Mouse (Mus musculus) liver, adult (tissue): ENCODE measurements at regions not wholly inside any gene's neighbourhood (a gene's known extent, or its start where the extent isn't known, plus 50 kb on each side); places are given as distances from the start of the nearest gene placed in this dataset.

Experiments used
- GATA4 ChIP-seq: IDR thresholded peaks from 2 replicates; pipeline ENCODE4 v1.6.1; 2014; ENCODE audit warnings: mild to moderate bottlenecking, low read length; ENCODE audit not compliant: insufficient replicate concordance

DNA sequence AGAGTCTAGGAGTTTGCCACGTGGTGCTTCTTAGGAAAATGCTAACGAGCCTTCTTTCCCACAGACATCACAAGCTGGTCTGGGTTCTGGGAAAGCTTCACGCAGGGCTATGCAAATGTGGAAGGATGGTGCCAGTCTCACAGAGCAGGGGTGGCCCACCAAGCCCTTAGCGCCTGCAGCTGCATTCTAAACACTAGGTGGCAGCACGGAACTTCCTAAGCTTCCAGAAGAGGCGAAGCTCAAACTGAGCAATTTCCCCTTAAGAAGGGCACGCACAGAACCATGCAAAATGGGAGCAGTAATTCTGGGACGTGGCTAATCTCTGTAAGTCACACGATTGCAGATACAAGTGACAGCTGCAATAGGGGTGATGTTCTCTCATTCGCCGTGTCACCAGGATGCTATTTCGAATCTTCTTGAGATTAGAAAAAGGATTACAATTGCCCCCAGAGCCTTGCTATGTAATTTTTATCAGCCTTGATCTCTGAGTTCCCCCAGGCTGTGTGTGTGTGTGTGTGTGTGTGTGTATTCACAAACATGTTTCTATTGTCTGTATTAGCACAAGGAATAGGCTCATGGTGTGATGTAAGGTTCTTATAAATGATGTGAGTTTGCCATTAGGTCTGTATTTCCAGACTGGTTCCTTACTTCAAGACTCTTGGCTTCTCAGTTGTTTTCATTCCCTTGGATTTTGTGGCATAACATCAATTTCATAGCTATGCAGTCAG, 206.1 kb upstream of the Camk1g start:
- no peak for TF ChIP-seq GATA4

DNA sequence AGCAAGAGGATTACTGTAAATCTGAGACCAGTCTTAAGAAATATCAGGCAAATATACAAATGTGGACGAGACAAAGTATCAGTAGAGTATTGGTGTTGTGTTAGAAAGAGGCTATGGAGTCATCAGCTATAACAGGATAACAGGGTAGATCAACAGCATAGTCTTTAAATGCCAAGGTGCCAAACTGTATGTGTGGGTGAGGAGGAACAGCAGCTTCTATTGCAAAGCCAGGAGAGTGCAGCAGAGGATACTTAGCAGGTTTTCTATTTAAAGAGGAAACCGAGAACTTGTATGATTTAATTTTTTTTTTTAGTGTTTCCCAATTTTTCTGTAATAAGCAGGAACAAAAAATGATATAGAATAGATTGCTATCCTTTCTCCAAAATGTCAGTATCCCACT, 202.7 kb upstream of the Camk1g start:
- TF ChIP-seq GATA4: no peak

DNA sequence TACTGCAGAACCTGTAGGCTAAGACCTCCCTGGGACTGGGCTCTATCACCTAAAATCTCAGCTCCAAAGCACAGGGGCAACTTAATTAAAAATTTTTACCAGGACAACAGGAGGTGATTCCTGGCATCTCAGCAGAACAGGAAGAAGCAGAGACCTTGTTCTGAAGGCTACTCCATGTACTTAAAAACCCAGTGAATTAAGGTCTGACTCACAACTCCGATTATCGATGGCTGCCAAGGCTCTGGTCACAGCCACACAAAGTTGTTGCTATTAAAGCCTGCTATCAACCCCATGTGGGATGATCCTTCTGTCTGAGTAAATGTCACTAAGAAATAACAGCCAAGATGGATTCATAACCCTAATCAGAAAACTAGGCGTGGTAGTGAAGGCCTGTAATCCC, 202.3 kb upstream of the Camk1g start:
- no peak for TF ChIP-seq GATA4

DNA sequence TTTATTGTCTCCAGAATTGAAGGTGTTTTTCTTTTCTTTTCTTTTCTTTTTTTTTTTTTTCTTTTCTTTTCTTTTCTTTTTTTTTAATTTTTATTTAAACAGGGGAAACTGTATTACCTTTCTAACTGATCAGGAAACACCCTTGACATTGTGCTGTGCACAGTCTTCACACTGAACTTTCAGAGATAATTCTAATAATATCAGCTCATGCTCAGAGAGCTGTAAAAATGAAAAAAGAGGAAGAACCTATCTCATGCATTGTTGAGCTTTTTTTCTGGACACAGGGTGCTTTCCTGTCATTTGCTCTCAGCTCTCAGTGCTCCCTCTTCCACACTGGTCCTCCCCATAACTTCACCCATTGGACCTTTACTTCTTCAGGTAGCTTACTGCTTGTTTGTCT, 201.0 kb upstream of the Camk1g start:
- TF ChIP-seq GATA4: no peak

DNA sequence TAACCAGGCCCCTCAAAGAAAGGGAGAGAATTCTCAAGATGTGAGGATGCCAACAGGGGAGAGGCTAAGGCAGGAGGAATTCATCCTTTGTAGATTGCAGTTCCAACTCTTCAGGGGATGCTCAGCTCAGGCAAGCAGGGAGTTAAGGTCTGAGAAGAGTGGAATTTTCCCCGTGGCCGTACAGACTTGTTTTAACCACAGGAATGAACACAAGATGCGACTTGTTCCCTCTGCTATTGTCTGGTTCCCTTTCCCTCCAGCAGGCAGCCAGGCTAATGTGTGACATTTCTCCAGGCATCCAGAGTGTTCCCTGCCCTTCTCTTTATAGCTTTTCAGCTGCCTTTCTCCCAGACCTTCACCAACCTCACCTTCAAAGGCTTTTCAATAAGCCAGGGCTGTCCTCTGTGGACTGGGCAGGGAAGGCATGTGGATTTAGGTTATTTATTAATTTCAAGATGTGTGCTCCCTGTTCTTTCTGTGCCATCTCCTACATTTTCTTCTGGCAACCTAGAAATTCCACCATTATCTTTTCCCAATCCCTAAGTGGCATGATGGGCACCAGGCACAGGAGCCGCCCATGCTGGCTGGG, 198.6 kb upstream of the Camk1g start:
- no peak for TF ChIP-seq GATA4

DNA sequence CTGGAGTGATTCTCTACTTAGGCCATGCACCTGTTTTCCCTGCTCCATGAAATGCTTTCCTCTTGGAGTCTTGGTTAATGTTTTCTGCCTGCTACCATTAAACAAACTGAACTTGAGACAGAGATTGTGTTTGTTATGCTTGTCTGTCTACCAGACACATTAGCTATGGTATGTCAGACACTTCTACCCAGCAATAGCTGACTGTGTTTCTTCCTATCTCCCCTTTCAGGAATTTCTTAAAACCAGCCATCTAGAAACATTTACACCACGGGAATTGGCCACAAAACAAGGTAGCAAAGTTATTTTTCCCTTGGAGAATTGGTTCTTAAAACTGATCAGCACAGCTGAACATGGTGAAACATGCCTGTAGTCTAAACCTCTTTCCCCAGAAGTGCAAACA, 197.1 kb upstream of the Camk1g start:
- no peak for TF ChIP-seq GATA4

DNA sequence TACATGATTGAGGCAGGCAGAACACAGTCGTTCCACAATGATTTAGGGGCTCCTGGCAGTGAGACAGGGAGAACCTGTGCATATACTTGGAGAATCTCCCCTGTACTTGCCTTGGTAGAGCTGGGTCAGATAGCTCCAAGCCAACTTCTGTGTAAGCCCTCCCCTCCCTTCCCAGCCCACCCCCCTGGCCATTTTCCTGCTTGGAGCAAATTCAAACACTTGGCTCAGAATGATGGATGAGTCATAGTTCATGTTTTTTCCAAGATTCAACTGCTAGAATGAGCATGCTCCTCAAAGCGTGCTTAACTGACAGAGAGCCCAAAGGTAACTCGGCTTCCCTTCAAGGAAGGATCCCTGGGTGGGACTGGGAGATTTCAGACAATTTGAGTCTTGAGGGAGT, 194.1 kb upstream of the Camk1g start:
- TF ChIP-seq GATA4: no peak

DNA sequence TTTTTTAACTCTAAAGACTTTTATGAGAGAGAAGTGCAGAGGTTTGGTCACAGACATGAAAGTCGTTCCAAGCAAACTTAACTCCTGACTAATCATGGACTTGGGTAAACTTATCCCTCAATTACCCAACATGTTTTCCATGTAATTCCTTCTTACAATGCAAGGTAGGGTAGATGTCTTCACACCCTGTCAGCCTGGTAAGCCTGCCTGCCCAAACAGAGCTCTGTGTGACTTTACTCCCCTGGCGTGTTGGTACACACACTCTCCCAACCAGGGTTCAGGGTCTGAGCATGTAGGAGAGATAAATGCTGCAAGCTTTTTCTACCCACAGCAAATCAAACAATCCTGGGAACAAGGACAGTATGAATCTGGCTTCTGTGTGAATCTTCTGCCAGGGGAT, 192.1 kb upstream of the Camk1g start:
- TF ChIP-seq GATA4: no peak

DNA sequence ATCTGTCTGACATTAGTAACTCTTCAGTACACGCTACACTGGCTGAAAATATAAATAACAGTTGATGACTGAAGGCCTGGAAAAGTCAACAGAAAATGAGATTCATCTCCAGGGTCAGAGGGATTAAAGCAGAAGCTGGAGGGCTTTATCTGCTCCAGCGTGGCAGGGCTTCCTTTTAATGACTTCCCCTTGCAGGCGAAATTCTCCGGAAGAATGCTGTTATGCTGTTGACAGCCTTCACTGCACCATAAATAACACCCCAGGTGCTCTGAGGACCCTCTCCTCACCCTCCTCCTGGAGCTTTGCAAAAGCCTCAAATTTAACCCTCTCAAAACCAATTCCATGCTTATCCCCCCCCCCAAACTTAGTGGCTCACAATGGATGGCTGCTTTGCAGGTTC, 188.0 kb upstream of the Camk1g start:
- TF ChIP-seq GATA4: no peak

DNA sequence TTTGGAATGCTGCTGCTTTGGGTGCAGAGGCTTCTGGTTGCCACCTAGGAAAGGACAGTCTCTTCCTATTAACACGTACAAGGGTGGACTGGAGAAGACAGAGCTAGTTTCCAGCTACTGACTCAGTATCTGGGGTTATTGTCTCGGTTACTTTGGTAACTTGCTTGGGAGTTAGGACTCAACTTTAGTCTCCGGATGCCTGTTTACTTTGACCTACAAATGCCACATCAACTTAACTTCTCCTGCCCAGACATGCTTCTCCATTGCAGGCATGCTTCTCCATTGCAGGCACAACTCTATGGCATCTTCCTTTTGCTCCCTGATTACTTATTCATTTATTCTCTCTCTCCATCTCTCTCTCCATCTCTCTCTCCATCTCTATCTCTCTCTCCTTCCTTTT, 184.6 kb upstream of the Camk1g start:
- no peak for TF ChIP-seq GATA4

DNA sequence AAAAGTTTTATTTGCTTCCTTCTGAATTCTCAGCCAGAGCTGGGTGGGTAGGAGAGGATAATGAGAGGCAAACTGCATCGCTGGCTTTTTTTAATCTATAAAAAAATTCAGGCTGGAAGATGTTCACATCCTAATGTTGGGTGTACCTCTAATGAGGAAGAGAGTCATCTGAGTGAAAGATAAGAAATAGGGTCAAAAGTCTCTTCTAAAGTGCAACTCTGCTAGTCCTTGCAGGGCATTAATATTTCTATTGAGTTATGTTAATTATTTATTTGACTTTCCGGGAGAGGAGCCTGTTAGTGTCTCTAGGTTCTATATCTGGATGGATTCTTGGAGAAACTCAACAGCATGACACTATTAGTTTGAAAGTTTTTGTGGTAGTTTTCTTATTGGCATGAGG, 182.2 kb upstream of the Camk1g start:
- TF ChIP-seq GATA4: no peak

DNA sequence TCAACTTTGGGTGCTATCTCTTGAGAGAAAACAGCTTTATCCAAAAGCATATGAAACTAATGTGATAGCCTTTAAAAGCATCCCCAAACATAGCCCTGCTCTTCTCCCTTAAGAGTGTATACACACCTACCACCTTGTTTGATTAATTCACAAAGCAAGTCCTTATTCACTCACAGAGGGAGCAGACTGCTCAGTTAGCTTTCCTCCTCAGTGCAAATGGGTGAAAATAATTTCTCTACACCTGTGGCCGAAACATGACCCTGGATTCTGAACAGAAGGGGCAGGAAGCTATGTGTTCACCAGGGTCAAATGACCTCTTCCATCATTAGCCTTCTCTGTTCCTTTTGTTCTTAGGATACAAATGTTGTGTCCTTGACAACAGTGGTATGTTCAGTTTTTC, 181.2 kb upstream of the Camk1g start:
- TF ChIP-seq GATA4: no peak

DNA sequence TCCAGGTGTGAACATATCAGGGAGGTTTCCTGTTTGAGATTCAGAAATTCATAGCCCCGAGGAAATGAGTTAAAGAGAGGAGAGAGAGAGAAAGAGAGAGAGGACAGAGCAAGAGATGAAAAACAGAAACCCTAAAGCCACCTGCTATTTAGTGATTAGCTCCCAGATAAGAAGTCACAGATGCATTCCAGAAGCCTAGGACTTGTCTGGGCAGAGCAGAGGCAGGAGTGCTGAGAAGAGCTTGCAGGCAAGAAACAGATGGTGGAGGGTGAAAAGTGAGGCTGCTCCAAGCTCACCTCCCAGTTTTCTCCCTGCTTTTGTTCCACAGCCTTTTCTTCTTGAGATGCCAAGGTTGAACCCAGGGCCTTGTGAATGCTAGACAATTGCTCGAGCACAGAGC, 180.7 kb upstream of the Camk1g start:
- TF ChIP-seq GATA4: no peak

DNA sequence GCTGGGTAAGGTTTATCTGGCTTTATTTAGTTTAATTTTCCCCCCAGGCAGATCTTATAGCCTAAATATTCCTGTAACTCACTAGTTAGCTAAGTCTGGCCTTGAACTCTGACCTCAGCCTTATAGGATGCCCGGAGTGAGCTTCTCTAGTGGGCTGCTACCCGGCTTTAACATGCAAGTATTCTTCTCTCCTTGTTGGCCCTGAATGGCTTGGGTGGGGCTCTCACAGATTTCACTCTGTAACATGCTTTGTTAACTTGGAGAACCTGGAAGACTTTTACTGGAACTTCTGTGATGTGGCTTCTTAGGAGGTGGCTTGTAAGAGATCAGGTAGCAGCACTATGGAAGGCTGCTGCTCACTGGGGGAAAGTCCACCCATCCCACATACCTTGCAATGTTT, 177.3 kb upstream of the Camk1g start:
- no peak for TF ChIP-seq GATA4

DNA sequence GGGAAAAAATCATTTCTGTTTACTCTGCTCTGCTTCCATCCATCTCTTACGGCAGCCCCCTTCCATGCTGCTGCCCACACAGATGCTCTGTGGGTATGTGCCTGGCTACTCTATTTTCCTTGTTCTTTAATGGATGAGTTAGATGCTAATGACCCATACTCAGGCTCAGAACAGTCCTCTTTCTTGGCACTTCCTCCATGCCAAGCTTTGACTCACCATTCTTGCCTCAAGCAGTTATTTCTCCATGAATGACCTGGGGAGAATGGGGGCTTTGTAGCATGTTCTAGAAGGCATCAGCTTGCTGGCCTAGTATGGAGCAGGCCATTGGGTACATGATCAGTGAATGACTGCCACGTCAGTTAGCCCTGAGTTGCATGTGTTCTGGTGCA, 175.9 kb upstream of the Camk1g start:
- TF ChIP-seq GATA4: no peak

DNA sequence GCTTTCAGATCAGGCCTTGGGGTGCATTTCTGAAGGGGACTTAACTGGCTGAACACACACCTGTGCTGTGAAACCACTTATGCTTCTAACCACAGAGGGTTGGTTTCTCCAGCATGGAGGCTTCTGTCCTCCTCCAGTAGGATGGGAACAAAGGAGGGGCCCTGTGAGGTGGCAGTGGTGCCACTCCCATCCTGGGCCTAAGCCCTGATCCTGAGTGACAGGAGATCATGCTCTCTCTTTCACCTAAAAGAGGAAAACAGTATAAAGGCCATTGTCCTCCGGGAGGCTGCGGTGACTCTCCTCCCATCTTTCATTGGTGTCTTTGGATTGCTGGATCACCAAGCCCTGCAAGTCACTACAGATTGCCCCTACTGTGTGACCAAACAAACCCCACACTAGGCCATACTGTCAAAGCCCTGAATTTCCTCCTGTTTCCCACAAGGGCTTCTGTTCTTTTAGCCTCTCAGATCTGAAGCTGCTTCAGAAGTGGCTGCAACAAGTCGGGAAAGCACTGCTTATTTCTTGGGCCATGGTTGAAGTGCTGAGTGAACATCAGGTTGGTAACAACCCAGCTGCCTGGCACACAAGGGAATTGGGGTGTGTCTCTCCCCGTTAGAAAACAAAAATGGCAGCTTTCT, 175.4 kb upstream of the Camk1g start:
- no peak for TF ChIP-seq GATA4

DNA sequence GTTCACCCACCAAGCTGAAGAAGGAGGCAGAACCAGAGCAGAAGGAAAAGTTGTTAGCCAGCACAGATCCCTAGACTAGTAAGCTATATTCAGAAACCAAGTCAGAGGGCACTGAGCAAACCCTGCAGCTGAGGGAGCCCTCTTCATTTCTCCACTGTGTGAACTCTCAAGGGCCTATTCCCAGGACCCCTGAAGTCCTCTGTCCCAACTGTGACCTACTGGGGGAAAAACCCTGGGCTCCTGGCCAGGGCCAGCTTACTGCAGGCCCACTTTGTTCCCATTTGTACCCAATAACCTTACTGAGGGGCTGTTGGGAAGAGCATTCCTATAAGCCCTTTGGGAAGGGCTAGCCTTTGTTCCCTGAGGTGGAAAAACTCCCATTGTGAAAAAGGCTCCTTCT, 174.7 kb upstream of the Camk1g start:
- no peak for TF ChIP-seq GATA4
